9 mouse cellular contexts compared by ENCODE assay signal in the genomic region with DNA sequence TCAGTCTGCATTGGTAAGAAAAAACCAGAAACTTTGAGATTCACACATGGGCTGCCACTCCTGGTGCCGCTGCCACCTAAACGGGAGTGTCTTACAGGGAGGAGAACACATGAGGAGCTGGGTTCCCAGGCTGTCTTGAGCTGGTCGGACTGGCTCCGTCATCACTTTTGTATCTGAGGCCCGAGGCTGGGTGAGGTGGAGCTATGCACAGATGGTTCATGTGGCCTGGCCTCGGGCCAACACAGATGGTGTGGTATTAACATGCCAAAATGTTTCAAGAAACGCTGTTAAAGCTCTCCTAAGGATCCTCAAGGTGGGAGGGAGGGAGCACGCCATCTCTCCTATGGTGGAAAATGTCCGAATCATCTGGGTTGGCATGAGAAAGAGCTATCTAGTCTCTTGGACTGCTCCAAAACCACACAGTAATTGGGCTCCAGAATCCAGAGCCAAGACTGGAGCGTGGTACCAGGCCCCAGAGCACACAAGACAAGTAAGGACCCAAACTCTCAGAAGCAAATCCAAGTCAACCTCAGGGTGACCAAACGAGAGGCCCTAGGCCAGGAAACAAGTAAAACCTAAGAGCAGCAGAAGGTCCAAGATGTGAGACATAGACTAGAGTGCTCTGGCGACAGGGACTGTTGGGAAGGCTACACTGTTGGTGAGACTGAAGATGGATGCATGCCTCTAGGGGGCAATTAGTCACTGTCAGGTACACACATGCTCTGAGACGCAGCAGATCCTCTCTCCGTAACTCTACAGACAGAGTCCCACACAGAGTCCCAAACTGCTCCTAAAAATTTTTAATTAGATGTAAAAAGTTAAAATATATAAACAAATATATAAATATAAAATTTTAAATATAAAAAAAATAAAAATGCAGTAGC. TPM values are rescaled to one million over a fixed set of nuclear protein-coding genes. Genes with fewer than 3 reads are reported as not detected.
DNase-seq lines count a peak whose midpoint lies in the region; TF ChIP-seq lines count a peak whose summit lies in the region.
"Had no signal": no experiment of that assay in that cellular context is flagged by ENCODE, and none has a peak within 500 bp of the region (broad histone marks: within the 10 kb centered on the region; RNA-seq: fewer than 3 reads in every experiment).

No protein-coding gene starts in this region.

- H3K4me1 ChIP-seq in heart, adult 2 months (ENCODE audit: control insufficient read depth, insufficient read depth, low read length), result no peaks in the 10 kb centered on the region
- peaks cover 6% of the 10 kb centered on the region; the same call in 1 of the 2 replicates for H3K4me1 ChIP-seq in thymus, adult 2 months (replicated peaks; ENCODE audit: control insufficient read depth, insufficient read depth, low read length)

- intact Hi-C loops in heart, adult 2 months (cut with DNase I), result no loop called here

- peak; percentile 60 for DNase-seq in heart, postnatal 4 days
- no peak for DNase-seq in heart, adult 2 months
- DNase-seq in 416B (ENCODE audit: low read depth), result peak; percentile 37
- DNase-seq in cerebellum, postnatal 10 days, result peak; percentile 98 to 99
- DNase-seq in gastrocnemius, postnatal 4 days (ENCODE audit: low spot score in 2 of 2), result peak; percentile 44 to 74
- DNase-seq in lung, postnatal 14 days, result peak; percentile 35
- no peak for DNase-seq in thymus, adult 2 months
- no peak for DNase-seq in adrenal gland, postnatal 10 days

- TF ChIP-seq POLR2A in heart, adult 2 months (IDR thresholded peaks at IDR 0.05; ENCODE audit: insufficient read depth, low read depth, low read length), result no peak
- TF ChIP-seq POLR2A in thymus, adult 2 months (IDR thresholded peaks at IDR 0.05; ENCODE audit: control insufficient read depth, extremely low read depth, insufficient read depth, low read length, poor library complexity), result no peak

- H3K36me3 ChIP-seq in heart, adult 2 months (ENCODE audit: control insufficient read depth, insufficient read depth, low read length), result no peaks in the 10 kb centered on the region
- no peaks in the 10 kb centered on the region for H3K36me3 ChIP-seq in thymus, adult 2 months (ENCODE audit: control insufficient read depth, insufficient read depth, low read length)
- H3K36me3 ChIP-seq: heart, embryonic 13.5 days had no signal

- H3K27ac ChIP-seq in heart, adult 2 months, result no peak overlapping the region
- no peak overlapping the region for H3K27ac ChIP-seq in thymus, adult 2 months (ENCODE audit: control insufficient read depth, insufficient read depth, low read length)
- H3K27ac ChIP-seq: heart, embryonic 13.5 days had no signal

- no peak for TF ChIP-seq EP300 in heart, adult 2 months (IDR thresholded peaks at IDR 0.05; ENCODE audit: insufficient read depth, low read depth, low read length)

- WGBS in heart, adult 2 months, result 70% methylated on average over 14 of the region's 14 CpGs
- 44% methylated on average over 14 of the region's 14 CpGs for WGBS in thymus, adult 2 months

- TF ChIP-seq CTCF in heart, adult 2 months (IDR thresholded peaks at IDR 0.05), result no peak
- TF ChIP-seq CTCF in thymus, adult 2 months (IDR thresholded peaks at IDR 0.05; ENCODE audit: borderline replicate concordance, control insufficient read depth, extremely low read depth, insufficient read depth, low read length, poor library complexity), result no peak

- no peak overlapping the region for H3K4me3 ChIP-seq in heart, adult 2 months
- no peak overlapping the region for H3K4me3 ChIP-seq in thymus, adult 2 months (ENCODE audit: control insufficient read depth, insufficient read depth, low read length)
- H3K4me3 ChIP-seq: heart, embryonic 13.5 days had no signal

- no peak overlapping the region for H3K9ac ChIP-seq in heart, adult 2 months (ENCODE audit: low read depth, low read length)
- H3K9ac ChIP-seq: heart, embryonic 13.5 days had no signal

- no peaks in the 10 kb centered on the region for H3K27me3 ChIP-seq in heart, adult 2 months (ENCODE audit: control insufficient read depth, insufficient read depth, low read length)
- H3K27me3 ChIP-seq in thymus, adult 2 months (ENCODE audit: control insufficient read depth, insufficient read depth, low read length), result no peaks in the 10 kb centered on the region

- H3K79me2 ChIP-seq in heart, adult 2 months (replicated peaks; ENCODE audit: control insufficient read depth, insufficient read depth, low read length), result no peaks in the 10 kb centered on the region

RNA-seq across cellular contexts. Expression of gene Utp6, which starts 53.3 kb away (rescaled TPM):
- 10 to 100 TPM; 29.4 to 29.5 TPM for total RNA-seq in heart, postnatal 4 days (2021)
- 10 to 100 TPM; 25.5 to 26.6 TPM for total RNA-seq in heart, adult 2 months (2021)
- polyA plus RNA-seq in heart, adult 2 months (2012; rRNA removed), result 5.9 and 11.7 TPM in 2 replicates
- 10 to 100 TPM; 35.9 to 39.8 TPM for total RNA-seq in gastrocnemius, postnatal 4 days (2021)
- polyA plus RNA-seq in thymus, adult 2 months (2012; rRNA removed), result 7.8 and 8.2 TPM in 2 replicates
- total RNA-seq in adrenal gland, postnatal 10 days (2021), result 10 to 100 TPM; 31.3 to 32.4 TPM

Comparison
In these comparisons a context has a peak if more than half of its experiments do, and no peak if none do; other contexts are left out.
1. DNase-seq: peak in heart, postnatal 4 days (single experiment), 416B (single experiment), cerebellum, postnatal 10 days (2 of 2), gastrocnemius, postnatal 4 days (2 of 2) and lung, postnatal 14 days (single experiment); none in heart, adult 2 months (0 of 2), thymus, adult 2 months (single experiment) and adrenal gland, postnatal 10 days (single experiment).